Mouse (Mus musculus): ENCODE measurements at regions not wholly inside any gene's neighbourhood (a gene's known extent, or its start where the extent isn't known, plus 50 kb on each side); places are given as distances from the start of the nearest gene placed in this dataset.

DNA sequence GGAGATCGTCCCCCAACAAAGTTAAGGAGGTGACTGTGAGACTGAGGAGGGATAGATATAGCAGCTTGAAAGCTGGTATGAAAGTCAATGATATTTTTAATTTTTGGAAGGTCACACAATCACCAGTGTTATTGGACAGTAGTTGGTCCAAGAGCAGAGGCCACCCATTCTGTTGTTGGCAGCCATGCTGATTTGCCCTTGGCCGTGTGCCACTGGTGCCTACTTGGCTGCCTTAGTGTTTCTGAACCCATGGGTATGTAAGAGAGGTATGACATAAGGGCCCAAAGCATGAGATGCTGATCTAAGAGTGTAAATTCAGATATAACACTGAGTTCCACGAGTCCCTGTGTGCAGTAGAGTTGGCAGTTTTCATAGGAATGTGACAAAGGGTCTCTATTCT, 153.7 kb downstream of the Pax1 start:
- no peak for DNase-seq (ENCODE audit: low read depth, low spot score)

DNA sequence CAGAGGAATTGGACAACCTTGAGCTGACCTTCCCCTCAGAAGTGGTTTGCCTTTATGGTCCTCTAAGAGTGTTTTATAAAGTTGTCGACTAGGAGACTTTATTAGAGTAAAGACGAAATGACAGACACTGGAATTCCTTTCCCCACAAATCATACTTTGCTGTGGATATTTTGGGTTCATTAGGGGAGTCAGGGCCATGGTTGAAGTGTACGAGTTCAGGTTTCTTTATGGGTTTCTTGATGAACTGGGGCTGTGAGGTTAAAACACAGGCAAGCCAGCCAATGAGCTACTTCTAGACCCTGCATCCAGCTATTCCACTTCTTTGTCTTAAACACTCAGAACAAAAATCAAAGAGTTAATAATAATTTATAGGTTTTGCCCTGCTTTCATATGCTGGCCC, 153.0 kb downstream of the Pax1 start:
- DNase-seq (ENCODE audit: low read depth, low spot score) = no peak

DNA sequence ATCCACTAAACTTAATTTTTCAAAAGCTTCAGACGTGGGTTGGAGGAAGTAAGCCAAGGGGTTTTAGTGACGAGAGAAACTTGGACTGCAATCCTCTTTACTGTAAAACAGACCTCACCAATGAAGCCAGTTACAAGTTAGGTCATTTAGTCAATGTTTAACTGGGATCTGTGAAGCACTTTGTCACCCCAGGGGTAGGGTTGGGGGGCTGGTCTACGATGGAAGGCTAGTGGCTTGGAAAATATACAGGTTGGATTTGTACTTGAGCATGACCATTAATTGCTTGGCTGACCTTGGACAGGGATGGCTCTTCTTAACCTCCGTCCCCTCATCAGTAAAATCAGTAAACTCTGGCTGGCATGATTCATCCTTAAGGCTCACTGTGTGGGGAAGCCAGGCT, 142.2 kb downstream of the Pax1 start:
- no peak for DNase-seq (ENCODE audit: low read depth, low spot score)

DNA sequence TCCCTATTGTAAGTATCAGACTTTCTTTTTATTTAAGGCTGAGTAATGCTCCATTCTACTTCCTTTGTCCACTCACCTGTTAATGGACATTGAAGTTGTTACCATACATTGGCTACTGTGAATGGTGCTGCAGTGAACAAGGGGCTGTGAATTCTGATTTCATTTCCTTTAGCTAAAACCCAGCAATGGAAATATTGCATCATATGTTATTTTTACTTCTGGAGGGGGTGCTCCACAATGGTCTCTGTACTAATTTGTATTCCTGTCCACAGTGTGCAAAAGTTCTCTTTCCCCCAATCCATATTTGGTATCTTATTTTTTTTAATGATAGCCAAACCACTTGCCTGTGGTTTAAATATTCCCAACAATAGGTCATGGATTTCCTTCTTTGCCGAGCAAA, 137.0 kb downstream of the Pax1 start:
- DNase-seq (ENCODE audit: low read depth, low spot score) = no peak

DNA sequence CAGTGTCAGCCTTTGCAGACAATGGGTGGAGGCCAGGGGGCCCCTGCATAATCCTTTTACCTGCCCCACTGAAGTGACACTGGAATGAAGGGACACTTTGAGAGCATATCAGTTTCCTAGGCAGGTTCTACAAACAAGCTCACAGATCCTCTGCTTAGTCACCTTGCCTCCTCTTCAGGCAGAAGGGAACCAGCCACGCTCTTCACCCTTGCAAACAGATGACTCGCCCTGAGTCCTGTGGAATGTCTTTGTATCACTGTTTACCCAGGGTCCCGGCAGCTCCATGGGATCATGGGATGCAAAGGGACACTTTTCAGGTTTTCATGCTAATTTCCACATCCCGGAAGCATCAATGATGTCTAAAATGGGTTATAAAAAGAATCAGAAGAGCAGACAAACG, 94.2 kb downstream of the Pax1 start:
- no peak for DNase-seq (ENCODE audit: low read depth, low spot score)

DNA sequence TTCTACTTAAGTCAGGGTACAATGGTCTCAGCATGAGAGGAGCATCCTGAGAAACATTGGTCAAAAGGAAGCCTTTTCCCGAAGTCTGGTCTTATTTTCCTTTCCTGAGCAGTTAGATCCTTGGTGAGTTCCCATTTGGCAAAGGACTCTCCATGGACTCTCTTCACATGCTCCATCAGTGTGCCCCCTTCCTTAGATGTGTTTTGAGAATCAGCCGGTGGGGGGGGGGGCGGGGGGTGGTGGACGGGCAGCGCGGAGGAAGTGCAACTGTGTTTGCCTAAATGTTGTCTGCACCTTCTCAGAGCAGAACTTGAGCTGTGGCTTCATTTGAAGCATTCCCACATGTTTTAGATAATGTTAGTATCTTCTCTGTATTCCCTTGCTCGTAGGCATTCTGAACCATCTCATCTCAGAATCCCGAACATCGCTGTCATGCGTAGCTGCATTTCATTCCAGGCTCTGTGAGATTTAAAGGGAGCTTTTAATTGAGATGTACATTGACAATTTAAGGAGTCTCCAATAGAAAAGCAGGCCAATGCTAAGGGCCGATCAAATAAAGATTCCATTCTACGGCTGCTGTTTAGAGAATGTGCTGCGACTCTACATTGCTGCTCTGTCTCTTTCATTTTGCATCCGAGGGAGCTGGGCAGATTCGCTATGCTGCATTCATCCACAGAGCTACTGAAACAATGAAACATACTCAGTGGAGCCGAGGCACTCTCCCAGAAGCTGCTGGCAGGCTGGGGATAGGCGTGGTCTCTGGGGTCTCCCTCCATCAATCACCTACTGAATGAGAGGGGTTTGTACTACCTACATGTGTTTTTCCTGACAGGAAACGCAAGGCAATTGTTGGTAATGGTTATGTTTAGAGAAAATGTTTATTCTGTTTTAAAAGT, 92.9 kb downstream of the Pax1 start:
- DNase-seq (ENCODE audit: low read depth, low spot score) = no peak
